Mouse (Mus musculus): ENCODE results near the gene Sulf2. TPM values are rescaled to one million over a fixed set of nuclear protein-coding genes. Genes with fewer than 3 reads are reported as not detected.
A peak's percentile ranks its signal among the peaks of the same experiment; 100 is the strongest.

Gene Sulf2
- polyA plus RNA-seq, 1 experiment from 2014 or later, result 113 TPM

DNA sequence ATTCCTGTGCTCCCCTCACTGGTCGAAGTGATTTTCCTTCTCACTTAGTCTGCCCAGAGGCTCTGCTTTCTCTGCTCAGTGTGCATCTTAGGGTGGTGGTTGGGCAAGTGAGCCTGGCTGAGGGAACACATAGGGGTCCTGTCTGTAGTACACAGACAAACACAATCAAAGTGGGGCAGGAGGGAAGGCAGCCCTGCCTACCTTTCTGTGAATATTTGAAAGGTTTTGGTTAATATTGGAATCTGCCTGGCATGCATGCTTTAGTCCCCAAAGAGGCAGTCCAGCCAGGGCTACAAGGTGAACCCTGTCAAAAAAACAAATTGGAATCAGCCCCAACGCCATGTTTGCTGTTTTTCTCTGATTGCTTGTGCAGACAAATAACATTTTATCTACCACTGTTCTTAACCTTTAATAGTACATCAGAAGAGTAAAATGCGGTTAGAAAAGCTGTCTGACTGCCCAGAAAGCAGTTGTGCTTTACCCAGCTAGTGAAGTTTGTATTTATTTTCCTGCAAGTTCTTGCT lies 120.4 kb downstream of the Sulf2 start:
- H3K9me3 ChIP-seq, result no peaks in the 10 kb centered on the region
- no peak for ATAC-seq (ENCODE audit: low FRiP score, low read depth)
- no peak overlapping the region for H3K27ac ChIP-seq (replicated peaks)
- 86% methylated on average over 3 of the region's 3 CpGs for WGBS
- no peak overlapping the region for H3K4me3 ChIP-seq
- H3K9ac ChIP-seq (replicated peaks), result no peak overlapping the region
- peaks cover 17% of the 10 kb centered on the region for H3K4me1 ChIP-seq
- H3K4me2 ChIP-seq (replicated peaks), result no peak overlapping the region
- 0 out of 2 replicates have a peak, but pooled peaks cover 4% of the 10 kb centered on the region for H3K36me3 ChIP-seq
- no peaks in the 10 kb centered on the region for H3K27me3 ChIP-seq

DNA sequence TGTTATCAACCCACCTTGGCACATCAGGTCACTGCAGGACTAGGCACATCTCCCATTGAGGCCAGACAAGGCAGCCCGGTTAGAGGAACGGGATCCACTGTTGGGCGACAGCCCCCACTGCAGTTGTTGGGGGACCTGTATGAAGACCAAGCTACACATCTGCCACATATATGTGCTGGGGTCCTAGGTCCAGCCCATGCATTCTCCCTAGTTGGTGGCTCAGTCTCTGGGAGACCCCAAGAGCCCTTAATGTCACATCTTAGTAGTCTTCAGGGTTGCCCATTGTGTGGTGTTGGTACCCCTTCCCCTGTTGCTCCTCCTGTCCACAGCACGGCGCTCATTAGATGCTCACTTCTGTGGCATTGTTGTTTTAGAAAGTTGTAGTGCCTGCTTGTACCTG lies 122.8 kb downstream of the Sulf2 start:
- H3K4me3 ChIP-seq, result no peak overlapping the region
- 0 out of 2 replicates have a peak, but pooled peaks cover 3% of the 10 kb centered on the region for H3K36me3 ChIP-seq
- no peaks in the 10 kb centered on the region for H3K9me3 ChIP-seq
- no peaks in the 10 kb centered on the region for H3K27me3 ChIP-seq
- H3K4me2 ChIP-seq (replicated peaks), result no peak overlapping the region
- ATAC-seq (ENCODE audit: low FRiP score, low read depth), result no peak
- H3K9ac ChIP-seq (replicated peaks), result no peak overlapping the region
- 91% methylated on average over 5 of the region's 5 CpGs for WGBS
- no peak overlapping the region for H3K27ac ChIP-seq (replicated peaks)
- H3K4me1 ChIP-seq, result peaks cover 25% of the 10 kb centered on the region

DNA sequence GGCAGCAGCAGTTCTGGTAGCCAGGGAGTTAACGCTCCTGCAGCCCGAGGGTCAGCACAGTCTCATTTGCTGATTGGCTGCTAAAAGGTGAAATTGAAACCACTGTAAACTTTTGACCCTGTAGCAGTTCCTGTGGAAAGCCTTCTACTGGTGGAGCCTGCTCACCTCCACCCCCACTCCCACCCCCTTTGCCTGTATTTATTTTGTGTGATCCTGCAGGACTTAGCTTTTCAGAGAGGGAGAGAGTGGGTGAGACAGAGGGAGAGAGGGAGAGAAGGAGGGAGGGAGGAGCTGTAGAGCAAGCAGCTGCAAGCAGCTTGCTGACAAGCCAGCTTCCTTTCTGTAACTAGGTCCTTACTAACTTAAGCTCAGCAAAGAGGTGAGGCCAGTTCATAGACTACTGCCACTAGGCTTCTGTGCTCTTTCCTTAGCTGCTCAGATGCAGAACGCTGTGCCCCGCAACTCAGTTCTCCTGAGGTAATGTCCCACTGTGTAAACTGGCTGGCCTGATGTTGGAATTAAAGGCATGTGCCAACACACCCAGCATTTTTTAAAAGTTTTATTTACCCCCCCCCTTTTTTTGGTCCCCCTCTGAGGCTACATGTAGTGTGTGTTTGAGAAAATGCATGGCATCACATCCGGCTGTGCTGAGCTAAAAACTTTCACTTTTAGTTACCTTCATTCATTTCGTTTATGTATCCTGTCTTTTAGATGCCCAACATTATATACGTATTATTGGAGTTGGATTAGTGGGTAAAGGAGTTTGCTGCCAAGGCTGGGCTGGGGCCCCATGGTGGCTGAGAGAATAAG lies 124.1 kb downstream of the Sulf2 start:
- Histone ChIP-seq H3K4me2 (replicated peaks) (peak overlapping the region; percentile 36), H3K27ac (replicated peaks) (peak overlapping the region; percentile 77), H3K27me3 (no peaks in the 10 kb centered on the region), H3K36me3 (no peaks in the 10 kb centered on the region), H3K4me3 (no peak overlapping the region), H3K9ac (replicated peaks) (0 out of 2 replicates have a peak overlapping the region, but pooled peaks have one; percentile 32), H3K9me3 (no peaks in the 10 kb centered on the region), H3K4me1 (peaks cover 25% of the 10 kb centered on the region)
- 0 out of 2 replicates have a peak, but pooled peaks have one; percentile 30 for ATAC-seq (ENCODE audit: low FRiP score, low read depth)
- 35% methylated on average over 7 of the region's 7 CpGs for WGBS

DNA sequence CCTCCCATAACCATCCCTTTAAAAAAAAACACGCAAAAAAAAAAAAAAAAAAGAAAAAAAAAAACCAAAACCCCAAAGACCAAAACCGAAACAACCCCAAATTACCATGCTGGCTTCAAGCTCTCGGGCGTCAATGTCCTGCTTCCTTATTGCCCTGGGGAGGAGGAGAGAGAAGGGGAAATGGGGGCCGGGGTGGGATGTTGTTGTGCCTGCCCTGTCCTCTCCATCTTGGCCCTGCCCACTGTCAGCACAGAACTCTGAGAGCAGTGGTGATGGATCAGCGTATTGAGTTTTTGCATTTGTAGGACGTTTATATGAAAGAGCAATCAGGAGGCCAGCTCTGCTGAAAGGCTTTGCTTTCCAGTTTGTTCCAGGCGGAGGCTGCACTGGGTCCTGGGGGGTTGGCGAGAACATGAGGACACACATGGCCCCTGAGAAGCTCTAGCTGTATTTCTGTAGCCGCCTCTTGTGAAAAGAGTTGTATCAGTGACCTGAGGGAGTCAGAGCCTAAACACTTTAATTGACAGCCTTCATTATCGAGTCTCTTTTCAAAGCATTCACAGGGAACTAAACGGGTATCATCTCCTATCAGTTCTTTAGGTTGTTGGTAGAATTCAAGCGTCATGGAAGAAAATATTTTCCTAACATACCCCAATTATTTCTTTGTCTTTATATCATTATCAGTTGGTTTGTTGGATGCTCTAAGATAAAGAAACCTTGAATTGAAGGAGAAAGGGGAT lies 125.0 kb downstream of the Sulf2 start:
- no peaks in the 10 kb centered on the region for H3K36me3 ChIP-seq
- H3K4me1 ChIP-seq, result peaks cover 25% of the 10 kb centered on the region
- no peaks in the 10 kb centered on the region for H3K9me3 ChIP-seq
- H3K27ac ChIP-seq (replicated peaks), result peak overlapping the region; percentile 77
- H3K4me3 ChIP-seq, result no peak overlapping the region
- WGBS, result 10% methylated on average over 13 of the region's 13 CpGs
- no peaks in the 10 kb centered on the region for H3K27me3 ChIP-seq
- ATAC-seq (ENCODE audit: low FRiP score, low read depth), result no peak
- peak overlapping the region; percentile 36 for H3K4me2 ChIP-seq (replicated peaks)
- 0 out of 2 replicates have a peak overlapping the region, but pooled peaks have one; percentile 32 for H3K9ac ChIP-seq (replicated peaks)

DNA sequence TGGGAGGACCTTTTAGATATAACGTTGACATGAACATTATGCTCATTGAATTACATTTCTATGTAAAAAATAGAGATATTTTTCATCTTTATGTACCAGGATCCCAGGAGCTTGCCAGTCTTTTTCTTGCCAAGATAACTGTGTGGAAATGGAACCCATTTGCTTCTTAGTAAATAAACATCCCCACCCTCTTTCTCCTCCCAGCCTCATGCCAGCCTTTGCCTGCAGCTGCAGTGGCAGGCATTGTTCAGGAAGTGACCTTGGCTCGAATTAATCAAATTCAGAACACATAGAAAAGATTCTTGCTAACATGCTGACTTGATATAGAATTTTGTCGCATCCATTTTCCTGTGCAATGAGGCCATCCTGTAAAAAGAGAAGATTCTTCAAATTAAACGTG lies 126.2 kb downstream of the Sulf2 start:
- 64% methylated on average over 4 of the region's 4 CpGs for WGBS
- Histone ChIP-seq H3K27me3 (no peaks in the 10 kb centered on the region), H3K4me3 (no peak overlapping the region), H3K27ac (replicated peaks) (no peak overlapping the region; the same call in 1 of the 2 replicates), H3K9ac (replicated peaks) (no peak overlapping the region), H3K4me1 (peaks cover 31% of the 10 kb centered on the region), H3K36me3 (no peaks in the 10 kb centered on the region), H3K4me2 (replicated peaks) (no peak overlapping the region), H3K9me3 (no peaks in the 10 kb centered on the region)
- ATAC-seq (ENCODE audit: low FRiP score, low read depth), result no peak

DNA sequence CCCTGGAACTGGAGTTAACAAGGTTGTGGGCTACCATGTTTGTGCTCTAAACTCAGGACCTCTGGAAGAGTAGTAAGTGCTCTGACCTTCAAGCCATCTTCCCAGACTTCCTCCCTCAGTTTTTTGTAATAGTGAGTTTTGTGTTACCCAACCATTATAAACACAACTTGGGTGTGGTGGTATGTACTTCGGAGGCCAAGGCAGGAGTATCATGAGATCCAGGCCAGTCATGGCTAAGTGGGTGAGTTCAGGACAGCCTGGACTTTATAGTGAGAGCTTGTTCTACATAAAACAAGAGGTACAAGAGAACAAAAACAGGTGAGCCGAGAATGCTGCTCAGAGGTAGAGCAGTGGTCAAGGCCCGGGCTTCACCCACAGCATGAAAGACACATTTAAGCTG lies 127.6 kb downstream of the Sulf2 start:
- Histone ChIP-seq H3K4me1 (peaks cover 31% of the 10 kb centered on the region), H3K4me3 (no peak overlapping the region), H3K27me3 (no peaks in the 10 kb centered on the region), H3K9me3 (no peaks in the 10 kb centered on the region), H3K9ac (replicated peaks) (no peak overlapping the region), H3K4me2 (replicated peaks) (no peak overlapping the region), H3K27ac (replicated peaks) (no peak overlapping the region), H3K36me3 (no peaks in the 10 kb centered on the region)
- 89% methylated on average over 3 of the region's 3 CpGs for WGBS
- ATAC-seq (ENCODE audit: low FRiP score, low read depth), result no peak

DNA sequence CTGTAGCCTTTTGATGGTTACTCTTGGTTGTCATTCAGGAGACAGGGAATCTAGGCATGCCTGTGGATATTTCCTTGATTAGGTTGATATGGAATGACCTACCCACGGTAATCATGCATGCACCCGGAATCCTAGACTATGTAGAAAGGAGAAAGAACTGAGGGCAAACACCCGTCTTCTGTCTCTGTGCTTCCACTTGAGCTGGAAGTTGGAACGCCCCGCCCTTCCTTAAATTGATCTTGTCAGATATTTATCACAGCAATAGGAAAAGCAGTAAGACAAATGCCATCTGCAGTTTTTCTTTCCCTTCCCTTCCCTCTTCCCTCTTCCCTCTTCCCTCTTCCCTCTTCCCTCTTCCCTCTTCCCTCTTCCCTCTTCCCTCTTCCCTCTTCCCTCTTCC lies 129.5 kb downstream of the Sulf2 start:
- Histone ChIP-seq H3K4me1 (peaks cover 40% of the 10 kb centered on the region), H3K9ac (replicated peaks) (no peak overlapping the region)

GRCm38 (mm10) chr2:166024621-166025020 lies 130.8 kb downstream of the Sulf2 start:
- no peaks in the 10 kb centered on the region for H3K36me3 ChIP-seq
- no peak overlapping the region for H3K27ac ChIP-seq (replicated peaks)
- H3K4me1 ChIP-seq, result peaks cover 34% of the 10 kb centered on the region
- no peak for ATAC-seq (ENCODE audit: low FRiP score, low read depth)
- no peak overlapping the region for H3K9ac ChIP-seq (replicated peaks)
- H3K27me3 ChIP-seq, result no peaks in the 10 kb centered on the region
- H3K9me3 ChIP-seq, result no peaks in the 10 kb centered on the region
- no peak overlapping the region for H3K4me2 ChIP-seq (replicated peaks)
- 85% methylated on average over 4 of the region's 4 CpGs for WGBS
- H3K4me3 ChIP-seq, result no peak overlapping the region

More for the DNA sequence above, 129.5 kb downstream of the Sulf2 start:
- Histone ChIP-seq H3K27me3 (no peaks in the 10 kb centered on the region), H3K27ac (replicated peaks) (no peak overlapping the region), H3K4me2 (replicated peaks) (no peak overlapping the region), H3K36me3 (no peaks in the 10 kb centered on the region), H3K4me3 (no peak overlapping the region), H3K9me3 (no peaks in the 10 kb centered on the region)
- no peak for ATAC-seq (ENCODE audit: low FRiP score, low read depth)
- 91% methylated on average over 5 of the region's 5 CpGs for WGBS

DNA sequence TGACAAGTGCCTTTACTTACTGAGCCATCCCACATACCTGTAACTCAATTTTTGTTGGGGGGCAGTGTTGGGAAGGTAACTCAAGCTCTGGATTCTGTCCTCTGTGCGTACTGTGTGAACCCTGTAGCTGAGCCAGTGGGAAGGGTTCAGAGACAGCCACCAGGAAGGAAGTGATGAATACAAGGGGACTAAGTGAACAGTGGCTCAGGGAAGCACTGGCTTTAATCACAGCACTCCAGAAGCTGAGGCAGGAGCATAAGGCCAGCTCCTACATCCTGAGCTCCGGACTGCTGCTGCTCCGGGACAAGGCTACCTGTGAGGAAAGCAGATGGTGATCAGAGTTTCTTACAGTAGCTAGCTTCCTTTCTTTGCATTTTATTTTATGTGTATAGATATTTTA lies 131.4 kb downstream of the Sulf2 start:
- 92% methylated on average over 3 of the region's 3 CpGs for WGBS
- H3K27ac ChIP-seq (replicated peaks), result no peak overlapping the region
- H3K4me2 ChIP-seq (replicated peaks), result no peak overlapping the region
- H3K27me3 ChIP-seq, result no peaks in the 10 kb centered on the region
- ATAC-seq (ENCODE audit: low FRiP score, low read depth), result no peak
- peaks cover 31% of the 10 kb centered on the region for H3K4me1 ChIP-seq
- H3K9ac ChIP-seq (replicated peaks), result no peak overlapping the region
- no peak overlapping the region for H3K4me3 ChIP-seq
- no peaks in the 10 kb centered on the region for H3K9me3 ChIP-seq
- H3K36me3 ChIP-seq, result no peaks in the 10 kb centered on the region

Other genes starting within 250 kb of the Sulf2 start
- gene Ncoa3, start 163.0 kb downstream of the Sulf2 start, polyA plus RNA-seq (2016; fragmentation: Nextera tagmentation; extraction: Ambion mirVana), result 15.3 and 15.7 TPM in 2 replicates

Data from midbrain, embryonic 12.5 days (tissue).